Mouse (Mus musculus): ENCODE results near the gene Apol9b.
A peak's percentile ranks its signal among the peaks of the same experiment; 100 is the strongest.

Apol9b gene

GRCm38 (mm10) chr15:77748414-77748813 lies 19.6 kb downstream of the Apol9b start:
- DNase-seq = no peak

- peak; percentile 81 for DNase-seq
Measured at GRCm38 (mm10) chr15:77749717-77750116, 20.9 kb downstream of the Apol9b start.

- no peak for DNase-seq
Measured at GRCm38 (mm10) chr15:77750461-77750860, 21.6 kb downstream of the Apol9b start.

GRCm38 (mm10) chr15:77752443-77752842 lies 23.6 kb downstream of the Apol9b start:
- DNase-seq = no peak

- no peak for DNase-seq
Measured at GRCm38 (mm10) chr15:77755132-77755531, 26.3 kb downstream of the Apol9b start.

GRCm38 (mm10) chr15:77756081-77756480 lies 27.2 kb downstream of the Apol9b start:
- no peak for DNase-seq

- peak; percentile 63 for DNase-seq
Measured at GRCm38 (mm10) chr15:77756848-77757247, 28.0 kb downstream of the Apol9b start, which contains the start of gene Apol8. TSS of gene Apol8 (minus strand) at chr15:77757003.

- DNase-seq = no peak
Measured at GRCm38 (mm10) chr15:77757586-77758226, 28.9 kb downstream of the Apol9b start.

- DNase-seq = no peak
Measured at GRCm38 (mm10) chr15:77760037-77760436, 31.2 kb downstream of the Apol9b start.

GRCm38 (mm10) chr15:77761083-77761482 lies 32.2 kb downstream of the Apol9b start:
- peak; percentile 19 for DNase-seq

- DNase-seq = peak; percentile 59
Measured at GRCm38 (mm10) chr15:77761561-77762380, 32.9 kb downstream of the Apol9b start.

GRCm38 (mm10) chr15:77763050-77763449 lies 34.2 kb downstream of the Apol9b start:
- DNase-seq = no peak

GRCm38 (mm10) chr15:77763702-77764101 lies 34.9 kb downstream of the Apol9b start:
- DNase-seq = no peak

GRCm38 (mm10) chr15:77764391-77765006 lies 35.7 kb downstream of the Apol9b start:
- no peak for DNase-seq

GRCm38 (mm10) chr15:77765484-77766093 lies 36.8 kb downstream of the Apol9b start:
- DNase-seq = no peak

- no peak for DNase-seq
Measured at GRCm38 (mm10) chr15:77766981-77767380, 38.1 kb downstream of the Apol9b start.

GRCm38 (mm10) chr15:77770341-77770740 lies 41.5 kb downstream of the Apol9b start:
- DNase-seq = no peak

- DNase-seq = no peak
Measured at GRCm38 (mm10) chr15:77770942-77771341, 42.1 kb downstream of the Apol9b start.

GRCm38 (mm10) chr15:77773099-77773915 lies 44.5 kb downstream of the Apol9b start:
- DNase-seq = no peak

- DNase-seq = no peak
Measured at GRCm38 (mm10) chr15:77774303-77774702, 45.5 kb downstream of the Apol9b start.

GRCm38 (mm10) chr15:77775186-77775963 lies 46.5 kb downstream of the Apol9b start:
- DNase-seq = peak; percentile 75
